Mouse (Mus musculus) hindbrain, postnatal 0 days (tissue): ENCODE data around the gene Zik1. TPM values are rescaled to one million over a fixed set of nuclear protein-coding genes. Genes with fewer than 3 reads are reported as not detected.

Experiments
- ATAC-seq: fragments of 200-750 bp; cut with Nextera tagmentation; 2 replicates; pipeline ENCODE4 v1.8.0; 2017; ENCODE audit warnings: mild to moderate bottlenecking, moderate TSS enrichment, moderate library complexity
- DNase-seq: peaks from one replicate; pipeline ENCODE4 v3.0.0-alpha.2; 2015; ENCODE audit warnings: low spot score
- H3K27ac ChIP-seq: fragments of 300-500 bp; sonication (generic); 2 replicates; pipeline ENCODE4 v1.5.1; 2014; ENCODE audit warnings: mild to moderate bottlenecking
- H3K27me3 ChIP-seq: fragments of 300-500 bp; sonication (generic); 2 replicates; pipeline ENCODE4 v1.6.1; 2014; ENCODE audit warnings: low read length, mixed read lengths; ENCODE audit not compliant: insufficient read depth
- H3K36me3 ChIP-seq: fragments of 300-500 bp; sonication (generic); 2 replicates; pipeline ENCODE4 v1.6.1; 2014; ENCODE audit warnings: low read length, mixed read lengths; ENCODE audit not compliant: insufficient read depth
- H3K4me1 ChIP-seq: fragments of 300-500 bp; sonication (generic); 2 replicates; pipeline ENCODE4 v1.6.1; 2014; ENCODE audit warnings: antibody characterized with exemption, low read length, mixed read lengths; ENCODE audit not compliant: insufficient read depth
- H3K4me2 ChIP-seq: fragments of 300-500 bp; sonication (generic); 2 replicates; pipeline ENCODE4 v1.6.1; 2014; ENCODE audit warnings: low read depth, mild to moderate bottlenecking, low read length, moderate library complexity, mixed read lengths
- H3K4me3 ChIP-seq: fragments of 300-500 bp; sonication (generic); 2 replicates; pipeline ENCODE4 v1.5.1; 2014; ENCODE audit warnings: low read length
- H3K9ac ChIP-seq: fragments of 300-500 bp; sonication (generic); replicated peaks from 2 replicates; pipeline ENCODE4 v1.6.1; 2014; ENCODE audit warnings: mild to moderate bottlenecking, low read length, moderate library complexity, mixed read lengths
- H3K9me3 ChIP-seq: fragments of 300-500 bp; sonication (generic); 2 replicates; pipeline ENCODE4 v1.6.1; 2016; ENCODE audit warnings: low read length, mixed read lengths
- CTCF ChIP-seq: IDR thresholded peaks from 2 replicates; pipeline ENCODE4 v1.5.1; 2016; ENCODE audit warnings: antibody characterized with exemption, control low read depth, low read depth
- WGBS: fragments of 180-500 bp; shearing (Covaris S2); extraction: QIAGEN DNeasy Blood & Tissue Kit; methylation state at CpG from one replicate; pipeline ENCODE4 v1.1.7; 2014; 5-methylcytosine and 5-hydroxymethylcytosine counted together
- polyA plus RNA-seq: library from polyadenylated mRNA; unstranded; fragments of >200 nt; fragmentation: Nextera tagmentation; extraction: Ambion mirVana; gene quantifications from 2 replicates; pipeline ENCODE4 v1.2.1, GENCODE M21; 2015
- total RNA-seq: library from RNA; depleted of rRNA; stranded (reverse); fragments of >200 nt; gene quantifications from 2 replicates; pipeline ENCODE4 v1.2.3, GENCODE M21; 2014; rRNA removed

Gene Zik1
- 12.8 and 20.3 TPM in 2 replicates for total RNA-seq
- polyA plus RNA-seq: 13.5 TPM in 2 replicates

- Histone ChIP-seq H3K9ac (peak within 1 kb of the TSS; percentile 87), H3K9me3 (no peaks in the 10 kb centered on the region), H3K4me3 (peak within 1 kb of the TSS; percentile 64), H3K27me3 (no peaks in the 10 kb centered on the region), H3K36me3 (peaks cover 14% of the 10 kb centered on the region; the same call in 1 of the 2 replicates), H3K4me2 (peak within 1 kb of the TSS; percentile 77), H3K4me1 (peaks cover 14% of the 10 kb centered on the region; the same call in 1 of the 2 replicates), H3K27ac (peak within 1 kb of the TSS; percentile 87)
- under 1% methylated on average over 33 of the region's 33 CpGs for WGBS
- DNase-seq: peak; percentile 94
- TF ChIP-seq CTCF: no peak; the same call in 1 of the 2 replicates
- ATAC-seq: peak; percentile 99
Measured at GRCm38 (mm10) chr7:10494786-10495521, at the start of gene Zik1. Gene Zik1, minus strand, starts transcription at chr7:10495394.

- WGBS: 35% methylated on average over 6 of the region's 6 CpGs
- Histone ChIP-seq H3K4me3 (peak overlapping the region; percentile 64), H3K27me3 (no peaks in the 10 kb centered on the region), H3K9me3 (no peaks in the 10 kb centered on the region), H3K36me3 (peaks cover 8% of the 10 kb centered on the region; the same call in 1 of the 2 replicates), H3K4me1 (peaks cover 14% of the 10 kb centered on the region; the same call in 1 of the 2 replicates), H3K27ac (peak overlapping the region; percentile 87; the same call in 1 of the 2 replicates), H3K4me2 (peak overlapping the region; percentile 77), H3K9ac (peak overlapping the region; percentile 37)
- no peak for ATAC-seq
- no peak for TF ChIP-seq CTCF
- no peak for DNase-seq
Measured at GRCm38 (mm10) chr7:10495578-10495977, 384 bp upstream of the Zik1 start.

- peak overlapping the region; percentile 6 for H3K4me3 ChIP-seq
- no peaks in the 10 kb centered on the region for H3K27me3 ChIP-seq
- no peaks in the 10 kb centered on the region for H3K9me3 ChIP-seq
- 64% methylated on average over 18 of the region's 18 CpGs for WGBS
- H3K36me3 ChIP-seq: no peaks in the 10 kb centered on the region
- no peaks in the 10 kb centered on the region for H3K4me1 ChIP-seq
- DNase-seq: peak; percentile 64
- peak; percentile 72; the same call in 1 of the 2 replicates for ATAC-seq
- TF ChIP-seq CTCF: no peak
- peak overlapping the region; percentile 5 for H3K4me2 ChIP-seq
- no peak overlapping the region for H3K27ac ChIP-seq
- H3K9ac ChIP-seq: no peak overlapping the region
Measured at GRCm38 (mm10) chr7:10480588-10481233, 14.5 kb downstream of the Zik1 start.

- Histone ChIP-seq H3K4me2 (no peak overlapping the region), H3K4me3 (no peak overlapping the region), H3K36me3 (no peaks in the 10 kb centered on the region), H3K4me1 (no peaks in the 10 kb centered on the region), H3K27me3 (no peaks in the 10 kb centered on the region), H3K9ac (no peak overlapping the region), H3K27ac (no peak overlapping the region), H3K9me3 (no peaks in the 10 kb centered on the region)
- no peak for TF ChIP-seq CTCF
- no peak for ATAC-seq
- DNase-seq: no peak
Measured at GRCm38 (mm10) chr7:10479813-10480212, 15.4 kb downstream of the Zik1 start.

- Histone ChIP-seq H3K36me3 (no peaks in the 10 kb centered on the region), H3K4me3 (no peak overlapping the region), H3K9ac (no peak overlapping the region), H3K4me1 (no peaks in the 10 kb centered on the region), H3K4me2 (no peak overlapping the region), H3K27ac (no peak overlapping the region), H3K9me3 (peaks cover 2% of the 10 kb centered on the region; the same call in 1 of the 2 replicates), H3K27me3 (no peaks in the 10 kb centered on the region)
- ATAC-seq: no peak
- 66% methylated on average over 3 of the region's 3 CpGs for WGBS
- no peak for TF ChIP-seq CTCF
- no peak for DNase-seq
Measured at GRCm38 (mm10) chr7:10458166-10458565, 37.0 kb downstream of the Zik1 start.

GRCm38 (mm10) chr7:10443031-10443430, 52.2 kb downstream of the Zik1 start, which contains the start of gene Vmn1r67:
Gene Vmn1r67, plus strand, starts transcription at chr7:10443331.
- no peak for TF ChIP-seq CTCF
- no peaks in the 10 kb centered on the region for H3K36me3 ChIP-seq
- no peak within 1 kb of the TSS for H3K27ac ChIP-seq

More at GRCm38 (mm10) chr7:10443031-10443430, 52.2 kb downstream of the Zik1 start, which contains the start of gene Vmn1r67:
- DNase-seq (no peak), ATAC-seq (no peak)
- Histone ChIP-seq H3K4me3 (no peak within 1 kb of the TSS), H3K4me1 (no peaks in the 10 kb centered on the region), H3K9me3 (peaks cover 6% of the 10 kb centered on the region; the same call in 1 of the 2 replicates), H3K9ac (no peak within 1 kb of the TSS), H3K27me3 (no peaks in the 10 kb centered on the region), H3K4me2 (no peak within 1 kb of the TSS)

Other genes starting within 250 kb of the Zik1 start
- gene Vmn1r66, start 217.4 kb downstream of the Zik1 start, total RNA-seq: not detected in 2 replicates
- gene Vmn1r66, start 217.4 kb downstream of the Zik1 start, polyA plus RNA-seq: not detected in 2 replicates
- gene Vmn1r67, start 52.1 kb downstream of the Zik1 start, total RNA-seq: not detected in 2 replicates
- not detected in 2 replicates for gene Vmn1r67, start 52.1 kb downstream of the Zik1 start, polyA plus RNA-seq
- not detected in 2 replicates for gene Vmn1r68, start 63.1 kb upstream of the Zik1 start, total RNA-seq
- gene Vmn1r68, start 63.1 kb upstream of the Zik1 start, polyA plus RNA-seq: not detected in 2 replicates
- gene Vmn1r69, start 118.3 kb upstream of the Zik1 start, total RNA-seq: not detected in 2 replicates
- not detected in 2 replicates for gene Vmn1r69, start 118.3 kb upstream of the Zik1 start, polyA plus RNA-seq
- not detected in 2 replicates for gene Vmn1r70, start 136.1 kb upstream of the Zik1 start, total RNA-seq
- gene Vmn1r70, start 136.1 kb upstream of the Zik1 start, polyA plus RNA-seq: not detected in 2 replicates
- not detected in 2 replicates for gene Nlrp4b, start 192.4 kb upstream of the Zik1 start, total RNA-seq
- gene Nlrp4b, start 192.4 kb upstream of the Zik1 start, polyA plus RNA-seq: not detected in 2 replicates